Mouse (Mus musculus) large intestine, adult 2 months (tissue): ENCODE data around the gene Insm2. TPM values are rescaled to one million over a fixed set of nuclear protein-coding genes. Genes with fewer than 3 reads are reported as not detected.

Experiments used
- DNase-seq: peaks from one replicate; pipeline ENCODE4 v3.0.0-alpha.2; 2012; ENCODE audit warnings: low read depth, low spot score
- WGBS: fragments of 180-500 bp; shearing (Covaris S2); methylation state at CpG from one replicate; pipeline ENCODE4 v1.1.7; 2018; 5-methylcytosine and 5-hydroxymethylcytosine counted together
- polyA plus RNA-seq: library from polyadenylated mRNA; depleted of rRNA; stranded (reverse); fragments of >200 nt; gene quantifications from 2 replicates; pipeline ENCODE4 v1.2.3, GENCODE M21; 2012; rRNA removed

The Insm2 gene
- polyA plus RNA-seq, 1 experiment, result not detected

DNA sequence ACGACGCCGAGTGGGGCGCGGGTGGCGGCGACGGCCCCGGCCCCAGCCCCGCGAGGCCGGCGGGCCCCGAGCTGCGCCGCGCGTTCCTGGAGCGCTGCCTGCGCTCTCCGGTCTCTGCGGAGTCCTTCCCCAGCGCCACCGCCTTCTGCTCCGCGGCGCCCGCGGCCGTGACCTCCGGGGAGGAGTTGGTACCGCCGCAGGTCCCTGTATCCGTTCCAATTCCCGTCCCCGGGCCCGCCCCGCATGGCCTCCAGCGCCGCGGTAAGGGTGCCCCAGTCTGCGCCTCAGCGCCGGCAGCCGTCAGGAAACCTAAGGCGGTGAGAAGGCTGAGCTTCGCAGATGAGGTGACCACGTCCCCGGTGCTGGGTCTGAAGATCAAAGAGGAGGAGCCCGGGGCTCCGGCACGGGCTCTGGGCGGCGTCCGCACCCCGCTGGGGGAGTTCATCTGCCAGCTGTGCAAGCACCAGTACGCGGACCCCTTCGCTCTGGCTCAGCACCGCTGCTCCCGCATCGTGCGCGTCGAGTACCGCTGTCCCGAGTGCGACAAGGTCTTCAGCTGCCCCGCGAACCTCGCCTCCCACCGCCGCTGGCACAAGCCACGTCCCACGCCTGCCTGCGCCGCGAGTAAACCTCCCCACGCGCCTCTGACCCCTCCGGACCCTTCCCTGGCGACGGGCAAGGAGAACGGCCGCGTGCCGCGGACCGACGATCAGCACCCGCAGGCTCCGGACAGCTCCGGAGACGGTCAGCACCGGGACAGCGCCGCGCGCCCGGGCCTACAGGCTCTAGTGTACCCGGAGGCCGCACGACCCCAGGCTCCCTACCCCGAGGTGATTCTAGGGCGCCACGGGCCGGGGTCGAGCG, 644 bp downstream of the Insm2 start:
- no peak for DNase-seq
- WGBS, result 3% methylated on average over 109 of the region's 109 CpGs

- WGBS, result 9% methylated on average over 42 of the region's 42 CpGs
- no peak for DNase-seq
These were observed 1.3 kb downstream of the Insm2 start for GRCm38 (mm10) chr12:55600503-55600994.

- 86% methylated on average over 3 of the region's 3 CpGs for WGBS
- no peak for DNase-seq
These were observed 5.2 kb downstream of the Insm2 start for GRCm38 (mm10) chr12:55604411-55604810.

DNA sequence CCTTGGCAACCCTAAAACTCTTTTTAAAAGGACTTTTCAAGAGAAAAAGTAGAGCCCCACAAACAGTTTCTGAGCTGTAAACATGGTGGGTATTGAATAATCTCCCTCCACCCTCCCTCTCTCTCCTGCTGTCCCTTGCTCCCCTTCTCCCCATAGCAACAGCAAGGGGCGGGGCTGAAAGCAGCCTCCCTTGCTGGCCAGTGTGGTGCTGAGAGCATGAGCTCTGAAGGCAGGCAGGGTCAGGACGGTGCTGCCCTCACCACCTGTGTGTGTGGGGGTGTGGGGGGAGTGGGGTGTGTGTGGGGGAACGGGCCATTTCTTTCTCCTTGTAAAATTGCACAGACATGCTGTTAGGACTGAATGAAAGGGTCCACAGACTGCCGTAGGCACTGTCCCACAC, 8.7 kb downstream of the Insm2 start:
- WGBS, result 60% methylated on average over 4 of the region's 4 CpGs
- no peak for DNase-seq

DNA sequence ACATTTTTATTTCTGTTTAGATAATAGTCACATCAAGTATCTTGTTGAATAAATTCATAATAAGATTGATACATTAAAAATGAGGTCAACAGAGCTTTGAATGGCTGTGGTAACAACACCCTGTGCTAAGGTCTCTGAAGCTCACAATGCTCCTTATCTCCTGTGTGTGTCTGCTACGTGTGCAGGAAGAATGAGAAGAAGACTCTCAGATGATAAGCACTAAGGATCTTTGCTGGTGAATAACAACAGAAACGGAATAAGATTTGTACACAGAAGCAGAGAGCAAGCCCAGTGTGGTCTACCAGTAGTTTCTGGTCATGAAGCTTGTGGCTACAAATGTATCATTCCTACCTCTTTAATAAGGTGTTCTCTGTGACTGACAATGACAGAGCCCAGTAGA, 11.6 kb downstream of the Insm2 start:
- WGBS, result 81% methylated on average over 2 of the region's 2 CpGs
- no peak for DNase-seq

DNA sequence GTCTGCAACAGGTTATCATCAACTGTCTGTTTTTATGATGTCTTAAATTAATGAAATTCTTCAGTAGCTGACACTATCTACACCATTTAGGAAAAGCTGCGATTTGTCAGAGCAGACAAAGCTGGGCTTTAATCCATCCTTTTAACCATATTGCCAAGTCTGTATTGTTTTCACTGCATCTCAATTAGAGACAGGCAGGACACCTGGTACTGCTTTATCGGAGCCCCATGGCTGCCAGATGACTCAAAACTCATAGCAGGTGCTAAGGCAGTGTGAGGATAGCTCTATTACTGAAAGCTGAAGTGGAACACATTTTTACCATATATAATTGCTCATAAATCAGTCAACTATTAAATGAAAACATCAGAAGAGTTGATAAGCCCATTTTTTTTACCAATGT, 21.1 kb downstream of the Insm2 start:
- DNase-seq, result no peak
- 91% methylated on average over 2 of the region's 2 CpGs for WGBS

- WGBS, result 75% methylated on average over 3 of the region's 3 CpGs
- no peak for DNase-seq
These were observed 23.5 kb downstream of the Insm2 start for GRCm38 (mm10) chr12:55622615-55623245.

GRCm38 (mm10) chr12:55623254-55623653, 24.0 kb downstream of the Insm2 start:
- no peak for DNase-seq
- WGBS, result 92% methylated on average over 5 of the region's 5 CpGs

DNA sequence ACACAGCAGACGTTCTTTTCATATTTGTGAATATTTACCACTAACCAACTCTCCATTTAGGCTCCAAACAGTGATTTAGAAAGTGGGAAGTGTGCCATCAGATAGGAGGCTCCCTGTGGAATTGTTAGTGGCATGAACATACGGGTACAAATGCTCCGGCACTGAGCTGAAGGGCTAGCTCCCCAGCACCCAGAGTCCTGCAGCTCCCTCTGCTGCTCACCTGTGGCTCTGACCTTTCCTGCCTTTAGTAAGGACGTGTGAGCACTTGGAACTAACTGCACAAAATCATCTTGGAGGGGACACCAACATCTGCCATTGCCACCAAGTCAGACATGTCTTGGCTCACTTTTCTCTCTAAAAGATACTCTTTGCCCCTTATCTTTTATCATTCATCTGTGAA, 27.5 kb downstream of the Insm2 start:
- 60% methylated on average over 4 of the region's 4 CpGs for WGBS
- DNase-seq, result no peak

DNA sequence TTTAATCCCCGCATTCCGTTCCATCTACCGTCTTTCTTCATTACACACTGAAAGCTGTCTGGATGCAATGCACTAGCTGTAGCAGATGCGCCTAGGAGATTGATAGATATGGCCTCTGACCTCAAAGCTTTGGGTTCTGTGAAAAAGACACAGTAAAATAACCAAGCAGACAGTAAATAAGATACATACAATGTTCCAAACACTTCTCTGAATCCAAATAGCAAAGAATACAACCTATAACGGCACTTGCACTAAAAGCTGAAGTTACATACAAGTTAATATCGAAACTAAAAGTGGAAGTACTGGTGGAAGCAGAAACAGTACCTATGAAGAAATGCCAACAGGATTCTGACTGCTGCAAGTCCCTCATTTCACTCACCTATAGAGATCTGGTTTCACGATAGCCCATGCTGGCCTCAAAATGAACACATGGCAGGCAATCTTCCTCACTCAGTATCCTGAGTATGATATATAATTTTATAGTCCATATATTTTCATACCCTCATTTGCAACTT, 48.8 kb downstream of the Insm2 start:
- DNase-seq, result no peak
- 92% methylated on average over 7 of the region's 7 CpGs for WGBS

Other genes with a start within 250 kb of the Insm2 start
- gene Psma6, start 215.2 kb upstream of the Insm2 start, polyA plus RNA-seq, result 74.8 and 77.5 TPM in 2 replicates
- gene Nfkbia, start 106.8 kb upstream of the Insm2 start, polyA plus RNA-seq, result 229 and 252 TPM in 2 replicates
- gene Aldoart2, start 34.2 kb upstream of the Insm2 start, polyA plus RNA-seq, result 0.14 TPM in 1 of 2 replicates, not detected in the other
- 12.6 and 14.8 TPM in 2 replicates for gene Ralgapa1, start 221.7 kb downstream of the Insm2 start, polyA plus RNA-seq
- gene Brms1l, start 236.9 kb downstream of the Insm2 start, polyA plus RNA-seq, result 5.3 and 5.5 TPM in 2 replicates